Mouse (Mus musculus): ENCODE measurements around the gene Coro6. TPM values are rescaled to one million over a fixed set of nuclear protein-coding genes. Genes with fewer than 3 reads are reported as not detected.

The Coro6 gene
- polyA plus RNA-seq, 1 experiment from 2014 or later: not detected

- H3K27ac ChIP-seq (ENCODE audit: low read length): peak overlapping the region; percentile 92
- no peak overlapping the region; the same call in 1 of the 2 replicates for H3K4me2 ChIP-seq (ENCODE audit: low read depth, low read length)
- no peak overlapping the region for H3K4me3 ChIP-seq (ENCODE audit: low read length)
- H3K9ac ChIP-seq (ENCODE audit: low read depth, low read length): peak overlapping the region; percentile 37; the same call in 1 of the 2 replicates
- no peaks in the 10 kb centered on the region for H3K9me3 ChIP-seq (ENCODE audit: control insufficient read depth, low read length)
- H3K4me1 ChIP-seq (ENCODE audit: control insufficient read depth, insufficient read depth, low read length): peaks cover 58% of the 10 kb centered on the region
- ATAC-seq: no peak
- H3K36me3 ChIP-seq (ENCODE audit: control insufficient read depth, insufficient read depth, low read length): no peaks in the 10 kb centered on the region
- WGBS: 70% methylated on average over 6 of the region's 6 CpGs
- no peaks in the 10 kb centered on the region for H3K27me3 ChIP-seq (replicated peaks; ENCODE audit: control insufficient read depth, insufficient read depth, low read length)
These were observed 28.2 kb downstream of the Coro6 start for GRCm38 (mm10) chr11:77490451-77490850.

- H3K27me3 ChIP-seq (replicated peaks; ENCODE audit: control insufficient read depth, insufficient read depth, low read length): no peaks in the 10 kb centered on the region
- no peaks in the 10 kb centered on the region for H3K36me3 ChIP-seq (ENCODE audit: control insufficient read depth, insufficient read depth, low read length)
- peak overlapping the region; percentile 64 for H3K9ac ChIP-seq (ENCODE audit: low read depth, low read length)
- H3K9me3 ChIP-seq (ENCODE audit: control insufficient read depth, low read length): no peaks in the 10 kb centered on the region
- peaks cover 59% of the 10 kb centered on the region for H3K4me1 ChIP-seq (ENCODE audit: control insufficient read depth, insufficient read depth, low read length)
- H3K4me2 ChIP-seq (ENCODE audit: low read depth, low read length): peak overlapping the region; percentile 93
- peak overlapping the region; percentile 98 for H3K4me3 ChIP-seq (ENCODE audit: low read length)
- H3K27ac ChIP-seq (ENCODE audit: low read length): peak overlapping the region; percentile 92
- peak; percentile 60 for ATAC-seq
- 0% methylated on average over 13 of the region's 13 CpGs for WGBS
These were observed 28.9 kb downstream of the Coro6 start for GRCm38 (mm10) chr11:77491123-77491501.

GRCm38 (mm10) chr11:77491502-77492291 is 29.5 kb downstream of the Coro6 start:
- peak overlapping the region; percentile 93 for H3K9ac ChIP-seq (ENCODE audit: low read depth, low read length)
- no peaks in the 10 kb centered on the region for H3K9me3 ChIP-seq (ENCODE audit: control insufficient read depth, low read length)
- H3K27ac ChIP-seq (ENCODE audit: low read length): peak overlapping the region; percentile 92
- no peaks in the 10 kb centered on the region for H3K36me3 ChIP-seq (ENCODE audit: control insufficient read depth, insufficient read depth, low read length)
- peak; percentile 50 for ATAC-seq
- H3K4me3 ChIP-seq (ENCODE audit: low read length): peak overlapping the region; percentile 98
- under 1% methylated on average over 23 of the region's 23 CpGs for WGBS
- peak overlapping the region; percentile 93 for H3K4me2 ChIP-seq (ENCODE audit: low read depth, low read length)
- peaks cover 63% of the 10 kb centered on the region for H3K4me1 ChIP-seq (ENCODE audit: control insufficient read depth, insufficient read depth, low read length)
- no peaks in the 10 kb centered on the region for H3K27me3 ChIP-seq (replicated peaks; ENCODE audit: control insufficient read depth, insufficient read depth, low read length)

- Histone ChIP-seq H3K9me3 (ENCODE audit: control insufficient read depth, low read length) (no peaks in the 10 kb centered on the region), H3K4me2 (ENCODE audit: low read depth, low read length) (peak overlapping the region; percentile 93), H3K4me1 (ENCODE audit: control insufficient read depth, insufficient read depth, low read length) (peaks cover 67% of the 10 kb centered on the region), H3K27me3 (replicated peaks; ENCODE audit: control insufficient read depth, insufficient read depth, low read length) (no peaks in the 10 kb centered on the region), H3K4me3 (ENCODE audit: low read length) (peak overlapping the region; percentile 98), H3K36me3 (ENCODE audit: control insufficient read depth, insufficient read depth, low read length) (no peaks in the 10 kb centered on the region), H3K27ac (ENCODE audit: low read length) (peak overlapping the region; percentile 92), H3K9ac (ENCODE audit: low read depth, low read length) (peak overlapping the region; percentile 93)
- no peak for ATAC-seq
- WGBS: under 1% methylated on average over 14 of the region's 18 CpGs
These were observed 30.2 kb downstream of the Coro6 start for GRCm38 (mm10) chr11:77492311-77492871.

GRCm38 (mm10) chr11:77492911-77493332 is 30.7 kb downstream of the Coro6 start:
- Histone ChIP-seq H3K4me1 (ENCODE audit: control insufficient read depth, insufficient read depth, low read length) (peaks cover 67% of the 10 kb centered on the region), H3K9me3 (ENCODE audit: control insufficient read depth, low read length) (no peaks in the 10 kb centered on the region), H3K27ac (ENCODE audit: low read length) (peak overlapping the region; percentile 92), H3K36me3 (ENCODE audit: control insufficient read depth, insufficient read depth, low read length) (no peaks in the 10 kb centered on the region), H3K9ac (ENCODE audit: low read depth, low read length) (peak overlapping the region; percentile 93), H3K4me3 (ENCODE audit: low read length) (peak overlapping the region; percentile 98), H3K4me2 (ENCODE audit: low read depth, low read length) (peak overlapping the region; percentile 93), H3K27me3 (replicated peaks; ENCODE audit: control insufficient read depth, insufficient read depth, low read length) (no peaks in the 10 kb centered on the region)
- WGBS: under 1% methylated on average over 32 of the region's 32 CpGs
- peak; percentile 78 for ATAC-seq

GRCm38 (mm10) chr11:77493512-77494343 is 31.5 kb downstream of the Coro6 start, which contains the start of gene Git1:
Git1 (plus strand) TSS chr11:77493562.
- H3K9me3 ChIP-seq (ENCODE audit: control insufficient read depth, low read length): no peaks in the 10 kb centered on the region
- WGBS: 1% methylated on average over 74 of the region's 74 CpGs
- H3K4me3 ChIP-seq (ENCODE audit: low read length): peak within 1 kb of the TSS; percentile 98
- H3K36me3 ChIP-seq (ENCODE audit: control insufficient read depth, insufficient read depth, low read length): no peaks in the 10 kb centered on the region
- H3K27ac ChIP-seq (ENCODE audit: low read length): peak within 1 kb of the TSS; percentile 92
- H3K4me1 ChIP-seq (ENCODE audit: control insufficient read depth, insufficient read depth, low read length): peaks cover 72% of the 10 kb centered on the region
- peak within 1 kb of the TSS; percentile 93 for H3K4me2 ChIP-seq (ENCODE audit: low read depth, low read length)
- ATAC-seq: 0 out of 2 replicates have a peak, but pooled peaks have one; percentile 2
- no peaks in the 10 kb centered on the region for H3K27me3 ChIP-seq (replicated peaks; ENCODE audit: control insufficient read depth, insufficient read depth, low read length)
- H3K9ac ChIP-seq (ENCODE audit: low read depth, low read length): peak within 1 kb of the TSS; percentile 93

- peak overlapping the region; percentile 63 for H3K4me2 ChIP-seq (ENCODE audit: low read depth, low read length)
- H3K9ac ChIP-seq (ENCODE audit: low read depth, low read length): peak overlapping the region; percentile 93
- no peaks in the 10 kb centered on the region for H3K9me3 ChIP-seq (ENCODE audit: control insufficient read depth, low read length)
- 20% methylated on average over 4 of the region's 4 CpGs for WGBS
- ATAC-seq: no peak
- peak overlapping the region; percentile 98 for H3K4me3 ChIP-seq (ENCODE audit: low read length)
- no peaks in the 10 kb centered on the region for H3K27me3 ChIP-seq (replicated peaks; ENCODE audit: control insufficient read depth, insufficient read depth, low read length)
- peak overlapping the region; percentile 92 for H3K27ac ChIP-seq (ENCODE audit: low read length)
- 0 out of 2 replicates have a peak, but pooled peaks cover 1% of the 10 kb centered on the region for H3K36me3 ChIP-seq (ENCODE audit: control insufficient read depth, insufficient read depth, low read length)
- H3K4me1 ChIP-seq (ENCODE audit: control insufficient read depth, insufficient read depth, low read length): peaks cover 67% of the 10 kb centered on the region
These were observed 32.1 kb downstream of the Coro6 start for GRCm38 (mm10) chr11:77494344-77494676.

GRCm38 (mm10) chr11:77494782-77495181 is 32.6 kb downstream of the Coro6 start:
- H3K4me3 ChIP-seq (ENCODE audit: low read length): peak overlapping the region; percentile 98
- peaks cover 67% of the 10 kb centered on the region for H3K4me1 ChIP-seq (ENCODE audit: control insufficient read depth, insufficient read depth, low read length)
- peak overlapping the region; percentile 63 for H3K4me2 ChIP-seq (ENCODE audit: low read depth, low read length)
- no peak for ATAC-seq
- WGBS: 59% methylated on average over 6 of the region's 6 CpGs
- peak overlapping the region; percentile 64 for H3K27ac ChIP-seq (ENCODE audit: low read length)
- no peaks in the 10 kb centered on the region for H3K9me3 ChIP-seq (ENCODE audit: control insufficient read depth, low read length)
- H3K27me3 ChIP-seq (replicated peaks; ENCODE audit: control insufficient read depth, insufficient read depth, low read length): no peaks in the 10 kb centered on the region
- 0 out of 2 replicates have a peak, but pooled peaks cover 3% of the 10 kb centered on the region for H3K36me3 ChIP-seq (ENCODE audit: control insufficient read depth, insufficient read depth, low read length)
- peak overlapping the region; percentile 93 for H3K9ac ChIP-seq (ENCODE audit: low read depth, low read length)

GRCm38 (mm10) chr11:77495507-77495906 is 33.3 kb downstream of the Coro6 start:
- Histone ChIP-seq H3K9ac (ENCODE audit: low read depth, low read length) (0 out of 2 replicates have a peak overlapping the region, but pooled peaks have one; percentile 33), H3K27ac (ENCODE audit: low read length) (peak overlapping the region; percentile 64), H3K4me2 (ENCODE audit: low read depth, low read length) (peak overlapping the region; percentile 63), H3K9me3 (ENCODE audit: control insufficient read depth, low read length) (no peaks in the 10 kb centered on the region), H3K36me3 (ENCODE audit: control insufficient read depth, insufficient read depth, low read length) (0 out of 2 replicates have a peak, but pooled peaks cover 6% of the 10 kb centered on the region), H3K4me3 (ENCODE audit: low read length) (no peak overlapping the region), H3K4me1 (ENCODE audit: control insufficient read depth, insufficient read depth, low read length) (peaks cover 61% of the 10 kb centered on the region), H3K27me3 (replicated peaks; ENCODE audit: control insufficient read depth, insufficient read depth, low read length) (no peaks in the 10 kb centered on the region)
- ATAC-seq: peak; percentile 7

All from intestine, embryonic 16.5 days (tissue).